Mouse (Mus musculus): ENCODE data around the gene Sbk1. TPM values are rescaled to one million over a fixed set of nuclear protein-coding genes. Genes with fewer than 3 reads are reported as not detected.
A peak's percentile ranks its signal among the peaks of the same experiment; 100 is the strongest.
"Not testable (repeated sequence)": the region's sequence is repeated elsewhere in the genome, so short reads cannot be mapped to it uniquely, and the experiment has no call there.

The Sbk1 gene
- polyA plus RNA-seq, 1 experiment from 2014 or later: 247 TPM

- H3K9ac ChIP-seq: no peak overlapping the region
- H3K27ac ChIP-seq (replicated peaks): no peak overlapping the region
- H3K9me3 ChIP-seq: no peaks in the 10 kb centered on the region
- no peak for ATAC-seq (ENCODE audit: low read depth)
- 94% methylated on average over 7 of the region's 7 CpGs for WGBS
- H3K27me3 ChIP-seq: no peaks in the 10 kb centered on the region
- no peak overlapping the region for H3K4me2 ChIP-seq
- H3K4me1 ChIP-seq (replicated peaks): peaks cover 67% of the 10 kb centered on the region
- peaks cover 74% of the 10 kb centered on the region for H3K36me3 ChIP-seq
- H3K4me3 ChIP-seq: no peak overlapping the region
Observed at GRCm38 (mm10) chr7:126289956-126290355, 17.5 kb downstream of the Sbk1 start.

- Histone ChIP-seq H3K9ac (no peak overlapping the region), H3K27ac (replicated peaks) (peak overlapping the region; percentile 67), H3K4me2 (no peak overlapping the region), H3K4me1 (replicated peaks) (peaks cover 48% of the 10 kb centered on the region), H3K9me3 (no peaks in the 10 kb centered on the region), H3K27me3 (no peaks in the 10 kb centered on the region), H3K4me3 (no peak overlapping the region), H3K36me3 (peaks cover 62% of the 10 kb centered on the region)
- no peak for ATAC-seq (ENCODE audit: low read depth)
- WGBS: 91% methylated on average over 72 of the region's 72 CpGs
Observed at GRCm38 (mm10) chr7:126291681-126292545, 19.5 kb downstream of the Sbk1 start.

- ATAC-seq (ENCODE audit: low read depth): no peak
Observed at GRCm38 (mm10) chr7:126293091-126293490, 20.7 kb downstream of the Sbk1 start.

GRCm38 (mm10) chr7:126297579-126298460, 25.4 kb downstream of the Sbk1 start:
- H3K36me3 ChIP-seq: peaks cover 25% of the 10 kb centered on the region
- no peaks in the 10 kb centered on the region for H3K27me3 ChIP-seq
- H3K4me3 ChIP-seq: no peak overlapping the region
- no peak for ATAC-seq (ENCODE audit: low read depth)
- no peak overlapping the region for H3K4me2 ChIP-seq
- H3K4me1 ChIP-seq (replicated peaks): peaks cover 11% of the 10 kb centered on the region
- WGBS: 76% methylated on average over 8 of the region's 8 CpGs
- no peak overlapping the region for H3K9ac ChIP-seq
- no peaks in the 10 kb centered on the region for H3K9me3 ChIP-seq
- no peak overlapping the region for H3K27ac ChIP-seq (replicated peaks)

More at GRCm38 (mm10) chr7:126293091-126293490, 20.7 kb downstream of the Sbk1 start:
- peaks cover 36% of the 10 kb centered on the region for H3K4me1 ChIP-seq (replicated peaks)
- no peaks in the 10 kb centered on the region for H3K27me3 ChIP-seq
- no peak overlapping the region for H3K4me2 ChIP-seq
- no peak overlapping the region for H3K9ac ChIP-seq
- H3K9me3 ChIP-seq: no peaks in the 10 kb centered on the region
- H3K36me3 ChIP-seq: peaks cover 59% of the 10 kb centered on the region
- no peak overlapping the region for H3K4me3 ChIP-seq
- H3K27ac ChIP-seq (replicated peaks): peak overlapping the region; percentile 67
- WGBS: 47% methylated on average over 4 of the region's 4 CpGs

GRCm38 (mm10) chr7:126298856-126299255, 26.4 kb downstream of the Sbk1 start:
- no peak overlapping the region for H3K4me3 ChIP-seq
- no peak overlapping the region for H3K27ac ChIP-seq (replicated peaks)
- WGBS: 84% methylated on average over 4 of the region's 4 CpGs
- no peak overlapping the region for H3K4me2 ChIP-seq
- no peak for ATAC-seq (ENCODE audit: low read depth)
- no peaks in the 10 kb centered on the region for H3K9me3 ChIP-seq
- H3K4me1 ChIP-seq (replicated peaks): 0 out of 2 replicates have a peak, but pooled peaks cover under 1% of the 10 kb centered on the region
- H3K9ac ChIP-seq: no peak overlapping the region
- no peaks in the 10 kb centered on the region for H3K27me3 ChIP-seq
- peaks cover 15% of the 10 kb centered on the region for H3K36me3 ChIP-seq

DNA sequence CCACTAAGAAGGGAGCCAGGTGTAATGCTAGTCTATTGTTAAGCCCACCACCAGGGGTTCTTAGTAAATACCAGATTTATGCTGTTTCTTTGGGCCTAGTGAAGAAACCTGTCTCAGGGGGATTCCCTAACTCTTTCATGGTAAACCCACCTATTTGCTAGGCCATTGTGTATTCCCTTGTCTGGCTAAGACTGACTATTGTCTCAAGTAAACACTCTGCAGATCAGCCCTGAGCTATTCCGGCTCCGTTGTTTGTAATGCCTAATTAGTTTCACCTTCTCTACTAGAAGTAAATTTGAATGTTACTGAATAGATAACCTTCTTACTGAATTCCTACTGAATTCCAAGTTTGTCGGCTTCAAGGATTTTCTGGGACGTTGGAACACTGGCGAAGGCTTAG, 29.4 kb downstream of the Sbk1 start:
- H3K27ac ChIP-seq (replicated peaks); H3K9ac ChIP-seq; H3K4me1 ChIP-seq (replicated peaks); H3K4me2 ChIP-seq; H3K4me3 ChIP-seq; H3K27me3 ChIP-seq; H3K9me3 ChIP-seq; ATAC-seq (ENCODE audit: low read depth); H3K36me3 ChIP-seq: not testable (repeated sequence)
- WGBS: 85% methylated on average over 5 of the region's 5 CpGs

DNA sequence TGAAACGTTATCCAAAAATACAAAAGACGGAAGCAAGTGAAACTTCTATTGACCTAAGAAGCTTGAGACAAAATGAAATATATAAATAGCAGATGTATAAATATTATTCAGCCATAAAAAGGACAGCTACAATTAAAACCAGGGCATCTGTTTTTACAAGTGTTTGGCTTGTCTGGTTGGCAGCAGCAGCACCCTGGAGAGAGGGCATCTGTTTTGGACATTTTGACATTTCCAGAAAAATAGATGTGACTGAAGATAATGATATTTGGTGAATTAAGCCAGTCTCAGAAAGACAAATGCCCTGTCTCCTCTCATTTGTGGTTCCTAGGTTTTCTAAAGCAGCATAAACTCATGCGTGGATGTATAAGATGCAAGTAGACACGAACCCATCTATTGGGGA, 39.4 kb downstream of the Sbk1 start:
- 83% methylated on average over 4 of the region's 4 CpGs for WGBS

DNA sequence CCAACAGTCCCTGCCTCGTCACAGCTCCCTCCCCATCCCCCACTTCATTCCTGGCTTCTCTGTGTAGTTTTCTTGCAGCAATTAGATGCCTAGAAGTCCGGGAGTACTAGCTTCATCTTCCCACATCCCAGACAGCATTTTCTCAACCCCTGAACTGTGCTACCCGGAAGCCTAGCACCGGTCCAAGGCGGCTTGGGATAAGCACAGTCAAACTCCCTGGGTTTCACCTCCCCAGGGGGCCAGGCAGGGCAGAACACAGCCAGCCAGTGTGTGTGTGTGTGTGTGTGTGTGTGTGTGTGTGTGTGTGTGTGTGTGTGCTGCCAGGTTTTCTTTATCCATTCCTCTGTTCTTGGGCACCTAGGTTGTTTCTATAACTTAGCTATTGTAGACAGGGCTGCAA, 40.9 kb downstream of the Sbk1 start:
- Histone ChIP-seq H3K9ac (no peak overlapping the region), H3K9me3 (peaks cover 4% of the 10 kb centered on the region; the same call in 1 of the 2 replicates), H3K4me3 (no peak overlapping the region), H3K27me3 (no peaks in the 10 kb centered on the region), H3K4me1 (replicated peaks) (no peaks in the 10 kb centered on the region), H3K4me2 (no peak overlapping the region), H3K36me3 (no peaks in the 10 kb centered on the region), H3K27ac (replicated peaks) (no peak overlapping the region)
- WGBS: 56% methylated on average over 5 of the region's 5 CpGs
- ATAC-seq (ENCODE audit: low read depth): no peak

More for the DNA sequence above, 39.4 kb downstream of the Sbk1 start:
- H3K4me2 ChIP-seq: no peak overlapping the region
- no peak overlapping the region for H3K4me3 ChIP-seq
- H3K36me3 ChIP-seq: no peaks in the 10 kb centered on the region
- H3K4me1 ChIP-seq (replicated peaks): no peaks in the 10 kb centered on the region
- no peak overlapping the region for H3K27ac ChIP-seq (replicated peaks)
- ATAC-seq (ENCODE audit: low read depth): no peak
- H3K27me3 ChIP-seq: no peaks in the 10 kb centered on the region
- no peak overlapping the region for H3K9ac ChIP-seq
- peaks cover 2% of the 10 kb centered on the region; the same call in 1 of the 2 replicates for H3K9me3 ChIP-seq

DNA sequence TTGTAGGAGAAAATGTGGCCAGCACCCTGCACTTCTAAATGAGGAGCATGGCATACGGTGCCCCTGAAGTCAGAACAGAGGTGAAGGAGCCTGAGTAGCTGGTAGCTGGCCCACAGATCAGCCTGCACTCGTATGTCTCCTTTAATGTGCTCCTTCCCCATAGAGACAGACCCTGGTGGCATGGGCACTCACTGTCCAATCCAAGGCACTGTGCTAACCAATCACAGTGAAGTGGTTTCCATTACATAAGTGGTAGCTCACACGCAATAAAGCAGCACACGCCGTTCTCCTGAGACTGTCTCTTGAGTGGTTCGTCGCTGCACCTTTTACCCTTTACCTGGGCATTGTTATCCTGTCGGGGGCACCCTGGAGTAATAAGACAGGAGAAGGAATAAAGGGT, 41.9 kb downstream of the Sbk1 start:
- peaks cover 4% of the 10 kb centered on the region; the same call in 1 of the 2 replicates for H3K9me3 ChIP-seq
- ATAC-seq (ENCODE audit: low read depth): no peak
- H3K9ac ChIP-seq: no peak overlapping the region
- no peak overlapping the region for H3K4me2 ChIP-seq
- no peaks in the 10 kb centered on the region for H3K27me3 ChIP-seq
- 73% methylated on average over 8 of the region's 8 CpGs for WGBS
- no peaks in the 10 kb centered on the region for H3K4me1 ChIP-seq (replicated peaks)
- H3K27ac ChIP-seq (replicated peaks): no peak overlapping the region
- no peak overlapping the region for H3K4me3 ChIP-seq
- H3K36me3 ChIP-seq: no peaks in the 10 kb centered on the region

- Histone ChIP-seq H3K9ac (no peak overlapping the region), H3K4me3 (no peak overlapping the region), H3K4me1 (replicated peaks) (peaks cover 9% of the 10 kb centered on the region; the same call in 1 of the 2 replicates), H3K27me3 (peaks cover 12% of the 10 kb centered on the region; the same call in 1 of the 2 replicates), H3K9me3 (no peaks in the 10 kb centered on the region), H3K4me2 (no peak overlapping the region), H3K36me3 (no peaks in the 10 kb centered on the region), H3K27ac (replicated peaks) (no peak overlapping the region)
- no peak; the same call in 1 of the 2 replicates for ATAC-seq (ENCODE audit: low read depth)
- 10% methylated on average over 11 of the region's 11 CpGs for WGBS
Observed at GRCm38 (mm10) chr7:126323729-126324128, 51.3 kb downstream of the Sbk1 start.

GRCm38 (mm10) chr7:126324791-126325190, 52.4 kb downstream of the Sbk1 start:
- no peak for ATAC-seq (ENCODE audit: low read depth)
- WGBS: 29% methylated on average over 3 of the region's 3 CpGs
- H3K9ac ChIP-seq: no peak overlapping the region

More at GRCm38 (mm10) chr7:126324791-126325190, 52.4 kb downstream of the Sbk1 start:
- no peak overlapping the region for H3K4me2 ChIP-seq
- H3K4me3 ChIP-seq: no peak overlapping the region
- H3K36me3 ChIP-seq: no peaks in the 10 kb centered on the region
- no peak overlapping the region for H3K27ac ChIP-seq (replicated peaks)
- peaks cover 12% of the 10 kb centered on the region; the same call in 1 of the 2 replicates for H3K27me3 ChIP-seq
- peaks cover 9% of the 10 kb centered on the region; the same call in 1 of the 2 replicates for H3K4me1 ChIP-seq (replicated peaks)
- no peaks in the 10 kb centered on the region for H3K9me3 ChIP-seq
